Mouse (Mus musculus) layer of hippocampus, postnatal 14 days (tissue): ENCODE measurements at regions not wholly inside any gene's neighbourhood (a gene's known extent, or its start where the extent isn't known, plus 50 kb on each side); places are given as distances from the start of the nearest gene placed in this dataset.
"Not testable (repeated sequence)": the region's sequence is repeated elsewhere in the genome, so short reads cannot be mapped to it uniquely, and the experiment has no call there.

Experiments used
- DNase-seq, 2 experiments: peaks; one replicate each; pipeline ENCODE4 v3.0.0; 2021 to 2022; ENCODE audit warnings: low spot score in 2 of 2, mixed read lengths in 1 of 2

DNA sequence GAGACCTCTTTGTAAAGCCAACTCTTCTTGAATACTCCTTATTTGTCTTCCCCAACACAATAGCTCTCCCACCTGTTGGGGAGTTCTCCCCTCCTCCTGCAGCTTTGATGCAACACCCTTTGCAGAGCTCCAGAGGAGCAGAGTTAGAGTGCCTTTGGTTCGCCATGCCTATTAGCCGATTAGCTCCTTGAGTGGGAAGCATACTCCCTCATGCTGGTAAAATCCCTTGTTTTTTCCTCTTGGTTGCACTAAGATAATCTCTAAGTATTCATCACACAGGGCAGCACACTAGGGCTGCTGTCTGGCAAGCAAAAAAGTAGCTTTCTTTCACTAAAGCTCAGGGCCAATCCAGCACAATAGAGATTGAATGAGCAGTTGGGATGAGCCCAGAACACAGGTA, 350.4 kb downstream of the Fut8 start:
- DNase-seq: no peak

DNA sequence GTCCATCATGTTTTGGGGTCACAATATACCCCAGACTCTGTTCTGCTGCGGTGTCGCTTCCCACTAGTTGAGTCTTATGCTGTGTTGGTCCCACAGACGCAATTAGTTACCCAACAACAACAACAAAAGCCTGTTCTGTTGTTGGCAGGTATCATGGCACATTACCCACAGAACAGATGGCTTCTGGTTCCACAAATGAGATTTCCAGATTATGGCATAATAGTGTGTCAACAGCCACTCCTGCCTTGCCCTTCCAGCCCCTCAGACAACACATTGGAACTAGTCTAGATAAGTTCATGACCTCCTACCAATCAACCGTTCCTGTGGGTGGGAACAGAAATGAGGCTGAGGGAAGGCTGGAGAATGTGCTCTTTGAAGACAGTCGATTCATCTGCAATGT, 351.5 kb downstream of the Fut8 start:
- peak in 1 of 2 experiments; percentile 67 for DNase-seq

DNA sequence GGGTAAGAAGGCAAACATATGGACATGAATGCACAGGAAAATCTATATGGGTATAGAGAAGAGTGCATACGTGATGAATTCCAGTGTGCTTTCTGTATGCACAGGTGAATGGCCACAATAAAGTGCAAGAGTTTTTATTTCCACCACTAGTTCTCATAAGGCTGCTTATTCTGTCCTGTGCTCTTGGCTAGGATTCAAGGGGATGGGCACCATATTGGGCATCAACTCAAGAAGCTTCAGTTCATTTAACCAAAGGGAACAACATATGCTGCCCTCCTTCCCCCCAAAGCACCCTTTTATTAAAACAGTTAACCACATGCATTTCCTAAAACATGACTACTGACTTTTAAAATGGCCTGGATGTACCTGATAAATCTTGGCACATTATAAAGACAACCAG, 356.2 kb downstream of the Fut8 start:
- DNase-seq: no peak

- no peak for DNase-seq
Measured at GRCm38 (mm10) chr12:77594657-77595056, 356.7 kb downstream of the Fut8 start.

DNA sequence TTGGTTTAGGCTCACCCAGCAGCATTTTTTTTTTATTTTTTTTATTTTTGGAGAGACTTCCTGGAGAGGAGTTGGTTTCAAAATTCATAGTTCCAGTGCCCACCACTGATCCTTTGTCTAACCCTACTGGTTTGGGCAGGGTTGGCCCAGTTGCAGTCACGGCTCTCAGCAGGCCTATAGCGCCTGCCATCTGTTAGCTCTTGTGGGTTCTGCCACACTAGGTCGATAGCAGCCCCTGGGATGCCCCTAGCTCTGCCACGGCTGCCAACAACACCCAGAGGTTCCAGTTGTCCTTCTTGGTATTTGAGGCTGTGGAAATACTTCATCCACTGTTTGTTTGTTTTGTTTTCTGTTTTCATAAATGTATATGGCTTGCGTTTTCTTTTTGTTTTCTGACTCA, 357.9 kb downstream of the Fut8 start:
- DNase-seq: no peak

GRCm38 (mm10) chr12:77596676-77597075, 358.8 kb downstream of the Fut8 start:
- no peak for DNase-seq

DNA sequence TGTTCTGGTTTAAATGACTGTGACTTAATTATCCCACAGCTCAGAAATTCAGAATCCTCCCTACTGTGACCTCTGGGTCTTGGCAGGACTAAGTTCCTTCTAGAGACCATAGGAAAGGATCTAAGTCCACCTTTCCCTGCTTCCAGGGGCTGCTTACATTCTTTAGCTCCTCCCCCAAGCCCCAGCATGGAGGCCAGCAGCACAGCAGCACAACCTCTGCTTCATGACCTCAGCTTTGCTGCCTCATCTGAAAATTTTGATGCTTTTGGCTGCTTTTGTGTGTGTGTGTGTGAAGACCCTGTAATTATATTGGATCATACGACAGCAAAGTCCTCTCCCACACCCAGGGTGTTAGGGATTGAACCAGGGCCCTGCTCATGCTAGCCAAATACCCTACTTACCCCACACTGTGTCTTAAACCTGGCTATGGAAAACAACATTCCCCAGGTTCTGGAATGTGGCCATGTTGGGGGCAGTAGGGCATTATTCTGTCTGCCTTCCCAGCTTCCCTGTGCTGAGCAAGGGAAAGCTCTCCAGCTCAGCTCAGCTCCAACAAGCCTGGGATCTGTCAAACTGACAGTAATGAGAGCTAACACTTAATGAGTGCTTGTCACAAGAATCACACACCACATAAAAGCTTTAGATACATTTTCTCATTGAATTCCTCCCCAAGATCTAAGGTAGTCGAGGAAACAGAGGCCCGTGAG, 359.9 kb downstream of the Fut8 start:
- DNase-seq: no peak

DNA sequence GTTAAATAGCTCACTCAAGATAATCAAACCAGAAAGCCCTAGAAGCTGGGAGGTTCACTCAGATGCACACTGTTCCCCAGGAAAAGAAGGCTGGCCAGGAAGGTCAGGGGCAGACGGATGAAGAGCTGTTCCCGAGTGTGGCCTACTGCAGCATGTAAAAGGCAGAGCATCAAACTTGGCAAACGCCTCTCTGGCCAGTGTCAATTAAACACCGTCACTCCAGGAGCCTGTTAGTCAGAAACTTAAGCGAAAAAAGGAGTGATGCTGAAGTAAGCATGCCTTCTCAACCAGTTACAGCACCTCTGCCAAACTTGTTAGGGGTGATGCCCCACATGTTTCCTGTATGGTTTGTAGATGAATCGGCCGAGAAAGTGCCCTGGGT, 360.4 kb downstream of the Fut8 start:
- no peak for DNase-seq

GRCm38 (mm10) chr12:77599391-77599790, 361.5 kb downstream of the Fut8 start:
- peak; percentile 40 to 51 for DNase-seq

DNA sequence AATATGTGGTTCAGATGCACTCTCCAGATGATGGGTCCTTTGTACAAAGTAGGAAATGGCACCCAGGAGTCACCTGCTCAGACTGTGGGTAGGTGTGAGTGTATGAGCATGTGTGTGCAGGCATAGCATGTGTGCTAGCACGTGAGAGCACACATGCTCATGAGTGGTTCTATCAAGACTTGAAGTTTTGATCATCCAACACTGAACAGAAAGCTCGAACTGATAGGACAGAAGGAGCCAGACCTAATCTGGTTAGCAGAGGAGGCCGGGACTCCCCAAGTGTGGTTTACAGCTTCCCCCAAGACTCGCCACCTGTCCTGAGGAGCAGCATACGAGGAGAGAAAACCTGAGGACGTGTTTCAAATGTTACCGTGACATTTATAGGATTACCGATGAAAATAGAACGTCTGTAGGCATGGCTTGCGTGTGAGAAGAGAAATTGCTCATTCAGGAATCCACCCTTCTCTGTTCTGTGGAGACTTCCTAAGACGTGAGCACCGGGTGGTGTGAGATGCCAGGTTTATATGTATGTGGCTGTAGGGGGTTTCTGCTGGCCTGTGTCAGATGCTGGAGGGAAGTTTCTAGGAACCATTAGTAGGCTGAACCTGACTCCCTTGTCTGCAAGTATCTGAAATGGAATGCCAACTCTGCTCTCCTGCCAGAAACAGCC, 366.0 kb downstream of the Fut8 start:
- no peak for DNase-seq

DNA sequence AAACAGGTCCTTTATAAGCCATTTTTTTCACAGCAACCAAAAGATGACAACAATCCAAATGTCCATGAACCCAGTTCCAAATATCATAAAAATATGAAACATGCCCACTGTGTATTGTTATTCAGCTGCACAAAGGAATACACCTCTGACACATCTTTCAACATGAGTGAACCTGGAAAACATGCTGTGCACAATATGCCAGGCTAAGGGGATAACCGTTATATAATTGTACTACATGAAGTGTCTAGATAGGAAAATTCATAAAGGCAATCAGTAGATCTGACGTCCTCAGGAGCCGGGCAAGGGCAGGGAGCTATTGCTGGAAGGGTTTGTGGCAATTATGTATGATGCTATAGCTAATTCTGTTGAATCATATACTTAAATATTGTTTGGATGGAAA, 379.6 kb downstream of the Fut8 start:
- no peak for DNase-seq

DNA sequence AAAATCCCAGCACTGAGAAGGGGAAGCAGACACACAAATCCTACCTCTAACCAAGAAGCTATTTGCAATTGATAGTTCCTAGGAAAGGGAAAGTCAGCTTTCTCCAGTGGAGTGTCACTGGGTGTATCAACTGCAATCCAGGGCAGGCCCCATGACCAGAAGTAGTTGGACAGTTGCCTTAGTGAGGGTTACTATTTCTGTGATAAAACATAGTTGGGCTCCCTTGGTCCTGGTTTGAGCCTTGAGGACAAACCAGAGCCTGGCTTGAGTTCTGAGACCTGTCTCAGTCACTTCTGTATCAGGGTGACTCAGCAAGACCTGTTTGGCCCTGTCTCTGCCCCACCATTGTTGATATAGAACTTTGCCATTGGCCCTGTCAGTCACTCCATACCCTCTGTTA, 384.3 kb downstream of the Fut8 start:
- DNase-seq: no peak

- DNase-seq: not testable (repeated sequence)
Measured at GRCm38 (mm10) chr12:77624323-77624722, 386.4 kb downstream of the Fut8 start.

DNA sequence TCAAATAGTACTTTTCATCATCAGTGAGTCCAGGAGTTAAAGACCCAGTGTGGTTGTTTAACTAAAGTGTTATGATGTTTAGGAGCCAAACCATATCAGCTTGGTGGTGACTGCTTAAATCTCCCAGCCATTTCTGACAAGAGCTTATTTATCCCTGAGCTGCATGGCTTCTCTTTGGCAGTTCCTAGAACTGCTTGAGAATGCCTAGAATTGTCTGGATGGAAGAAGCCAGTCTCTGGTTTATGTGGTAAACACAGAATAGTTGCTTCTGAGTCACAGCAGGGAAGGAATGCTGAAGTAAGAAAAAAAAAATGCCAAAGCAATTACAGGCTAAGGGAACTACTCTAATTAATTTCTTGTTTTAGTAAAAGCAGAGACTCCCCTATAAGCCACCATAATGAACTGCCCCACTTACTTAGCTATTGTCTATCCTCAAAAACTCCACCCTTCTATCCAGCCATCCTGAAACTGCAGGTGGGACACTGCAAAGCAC, 390.5 kb downstream of the Fut8 start:
- DNase-seq: no peak

GRCm38 (mm10) chr12:77633981-77634650, 396.2 kb downstream of the Fut8 start:
- DNase-seq: no peak

DNA sequence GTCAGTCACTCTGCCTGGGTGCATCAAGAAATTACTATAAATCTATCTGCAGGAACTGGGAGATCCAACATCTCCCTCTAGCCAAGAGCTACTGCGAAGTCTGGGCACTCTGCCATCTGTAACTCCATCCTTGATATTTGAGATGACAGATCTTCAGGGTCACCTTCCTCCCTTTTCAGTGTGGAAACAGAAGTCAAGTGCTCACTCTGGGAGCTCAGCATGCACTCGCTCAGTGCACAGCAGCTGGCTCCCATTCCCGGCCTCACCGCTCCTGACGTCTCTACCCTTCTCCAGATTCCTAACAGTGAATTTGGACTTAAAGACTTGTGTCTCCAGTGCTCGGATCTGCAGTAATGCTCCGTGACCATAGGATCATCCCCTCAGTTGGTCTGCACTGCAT, 400.3 kb downstream of the Fut8 start:
- no peak for DNase-seq

DNA sequence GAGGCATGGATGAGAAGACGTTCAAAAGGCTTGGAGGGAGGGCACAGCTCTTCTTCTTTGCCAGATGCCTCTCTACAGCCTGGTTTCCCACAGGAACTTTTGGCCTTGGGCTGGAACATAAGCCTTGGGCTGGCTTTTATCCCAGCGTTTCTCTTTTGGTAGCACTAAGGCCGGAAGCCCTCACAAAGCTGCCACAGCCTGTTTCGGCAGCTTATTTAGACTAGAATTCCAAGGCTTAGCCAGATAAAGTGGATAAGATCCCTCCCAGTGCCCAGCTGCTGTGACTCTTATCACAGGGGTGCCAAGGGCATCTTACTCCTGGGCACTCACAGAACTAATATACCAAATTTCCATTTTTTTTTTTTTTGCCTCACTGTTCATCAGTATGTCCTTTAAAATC, 404.4 kb downstream of the Fut8 start:
- no peak for DNase-seq

- no peak for DNase-seq
Measured at GRCm38 (mm10) chr12:77647841-77648240, 409.9 kb downstream of the Fut8 start.

- no peak for DNase-seq
Measured at GRCm38 (mm10) chr12:77654282-77654681, 416.4 kb downstream of the Fut8 start.

GRCm38 (mm10) chr12:77657060-77657459, 419.1 kb downstream of the Fut8 start:
- no peak for DNase-seq

GRCm38 (mm10) chr12:77657878-77658277, 420.0 kb downstream of the Fut8 start:
- no peak for DNase-seq

GRCm38 (mm10) chr12:77663180-77663579, 425.3 kb downstream of the Fut8 start:
- DNase-seq: no peak
